Mouse (Mus musculus) heart, embryonic 15.5 days (tissue): Measurements from ENCODE around the gene Hypk. TPM values are rescaled to one million over a fixed set of nuclear protein-coding genes. Genes with fewer than 3 reads are reported as not detected.

ENCODE experiments used
- ATAC-seq: fragments of 200-750 bp; cut with Nextera tagmentation; replicated peaks from 2 replicates; pipeline ENCODE4 v1.8.0; 2017; ENCODE audit warnings: low read depth, moderate TSS enrichment; ENCODE audit not compliant: insufficient number of reproducible peaks, insufficient read depth, low FRiP score
- H3K27ac ChIP-seq: fragments of 300-500 bp; sonication (generic); 2 replicates; pipeline ENCODE4 v1.5.1; 2015; ENCODE audit warnings: mild to moderate bottlenecking, inconsistent platforms
- H3K27me3 ChIP-seq: fragments of 300-500 bp; sonication (generic); 2 replicates; pipeline ENCODE4 v1.6.1; 2015; ENCODE audit warnings: inconsistent platforms
- H3K36me3 ChIP-seq: fragments of 300-500 bp; sonication (generic); 2 replicates; pipeline ENCODE4 v1.6.1; 2015; ENCODE audit warnings: mild to moderate bottlenecking, inconsistent platforms
- H3K4me1 ChIP-seq: fragments of 300-500 bp; sonication (generic); replicated peaks from 2 replicates; pipeline ENCODE4 v1.6.1; 2015; ENCODE audit warnings: inconsistent platforms
- H3K4me2 ChIP-seq: fragments of 300-500 bp; sonication (generic); 2 replicates; pipeline ENCODE4 v1.6.1; 2015; ENCODE audit warnings: inconsistent platforms, mild to moderate bottlenecking, moderate library complexity
- H3K4me3 ChIP-seq: fragments of 300-500 bp; sonication (generic); 2 replicates; pipeline ENCODE4 v1.5.1; 2015; ENCODE audit warnings: mild to moderate bottlenecking, inconsistent platforms
- H3K9ac ChIP-seq: fragments of 300-500 bp; sonication (generic); 2 replicates; pipeline ENCODE4 v1.6.1; 2015; ENCODE audit warnings: mild to moderate bottlenecking, inconsistent platforms
- H3K9me3 ChIP-seq: fragments of 300-500 bp; sonication (generic); replicated peaks from 2 replicates; pipeline ENCODE4 v1.6.1; 2016; ENCODE audit warnings: inconsistent platforms
- WGBS: fragments of 180-500 bp; shearing (Covaris S2); methylation state at CpG from one replicate; pipeline ENCODE4 v1.1.7; 2015; ENCODE audit warnings: mixed read lengths; 5-methylcytosine and 5-hydroxymethylcytosine counted together
- polyA plus RNA-seq: library from polyadenylated mRNA; unstranded; fragments of >200 nt; fragmentation: Nextera tagmentation; extraction: Ambion mirVana; gene quantifications from 2 replicates; pipeline ENCODE4 v1.2.1, GENCODE M21; 2015

Gene Hypk
- polyA plus RNA-seq, 1 experiment from 2014 or later = 101 TPM

DNA sequence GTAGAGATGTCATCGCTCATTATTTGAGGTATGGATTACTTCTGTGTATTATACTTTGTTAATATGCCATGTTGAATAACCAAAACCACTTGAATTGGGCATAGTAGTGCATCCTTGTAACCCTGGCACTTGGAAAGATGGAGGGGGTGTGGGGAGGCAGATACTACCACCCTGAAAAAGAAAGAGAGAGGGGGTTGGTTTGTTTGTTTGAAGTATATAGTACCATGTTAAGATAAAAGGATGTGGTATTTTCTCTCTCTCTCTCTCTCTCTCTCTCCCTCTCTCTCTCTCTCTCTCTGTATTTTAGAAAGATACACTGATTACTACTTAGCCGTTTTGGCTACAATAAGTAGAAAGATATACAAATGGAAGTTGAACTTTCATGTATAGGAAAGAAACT is 27.2 kb upstream of the Hypk start:
- H3K9ac ChIP-seq = no peak overlapping the region
- no peaks in the 10 kb centered on the region for H3K4me1 ChIP-seq
- no peak overlapping the region for H3K4me3 ChIP-seq
- 91% methylated on average over 2 of the region's 2 CpGs for WGBS
- H3K27ac ChIP-seq = no peak overlapping the region
- H3K4me2 ChIP-seq = no peak overlapping the region
- no peak for ATAC-seq
- H3K9me3 ChIP-seq = no peaks in the 10 kb centered on the region
- peaks cover 89% of the 10 kb centered on the region for H3K36me3 ChIP-seq
- H3K27me3 ChIP-seq = no peaks in the 10 kb centered on the region

GRCm38 (mm10) chr2:121434854-121435253 is 18.2 kb upstream of the Hypk start:
- 92% methylated on average over 1 of the region's 1 CpGs for WGBS
- H3K4me2 ChIP-seq = no peak overlapping the region
- H3K4me3 ChIP-seq = no peak overlapping the region
- H3K9ac ChIP-seq = no peak overlapping the region
- H3K27me3 ChIP-seq = no peaks in the 10 kb centered on the region
- no peaks in the 10 kb centered on the region for H3K9me3 ChIP-seq
- no peak overlapping the region for H3K27ac ChIP-seq
- no peaks in the 10 kb centered on the region for H3K4me1 ChIP-seq
- H3K36me3 ChIP-seq = peaks cover 92% of the 10 kb centered on the region
- ATAC-seq = no peak

DNA sequence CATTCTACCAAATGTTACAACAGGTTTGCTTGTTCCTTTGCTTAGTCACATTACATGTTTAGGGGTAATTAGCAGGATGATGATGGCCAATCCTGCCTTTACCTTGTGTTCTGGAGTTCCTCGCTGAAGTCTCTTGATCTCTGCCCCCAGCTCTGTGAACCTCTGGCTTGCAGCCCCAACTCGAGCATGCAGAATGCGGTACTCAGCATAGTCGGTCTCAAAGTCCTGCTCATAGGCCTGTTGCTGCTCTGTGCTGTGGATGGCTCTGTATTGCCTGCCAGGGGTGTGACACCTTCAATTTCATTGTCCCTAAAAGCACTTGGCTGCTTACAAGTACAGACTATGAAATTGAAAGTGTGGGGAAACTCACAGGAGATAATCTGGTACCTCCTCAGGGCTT is 13.3 kb upstream of the Hypk start:
- no peak overlapping the region for H3K9ac ChIP-seq
- H3K4me1 ChIP-seq = peaks cover 16% of the 10 kb centered on the region
- H3K9me3 ChIP-seq = no peaks in the 10 kb centered on the region
- 0 out of 2 replicates have a peak, but pooled peaks cover 4% of the 10 kb centered on the region for H3K27me3 ChIP-seq
- no peak overlapping the region for H3K27ac ChIP-seq
- no peak for ATAC-seq
- H3K4me2 ChIP-seq = no peak overlapping the region
- H3K36me3 ChIP-seq = peaks cover 45% of the 10 kb centered on the region
- WGBS = 64% methylated on average over 4 of the region's 4 CpGs
- H3K4me3 ChIP-seq = no peak overlapping the region

DNA sequence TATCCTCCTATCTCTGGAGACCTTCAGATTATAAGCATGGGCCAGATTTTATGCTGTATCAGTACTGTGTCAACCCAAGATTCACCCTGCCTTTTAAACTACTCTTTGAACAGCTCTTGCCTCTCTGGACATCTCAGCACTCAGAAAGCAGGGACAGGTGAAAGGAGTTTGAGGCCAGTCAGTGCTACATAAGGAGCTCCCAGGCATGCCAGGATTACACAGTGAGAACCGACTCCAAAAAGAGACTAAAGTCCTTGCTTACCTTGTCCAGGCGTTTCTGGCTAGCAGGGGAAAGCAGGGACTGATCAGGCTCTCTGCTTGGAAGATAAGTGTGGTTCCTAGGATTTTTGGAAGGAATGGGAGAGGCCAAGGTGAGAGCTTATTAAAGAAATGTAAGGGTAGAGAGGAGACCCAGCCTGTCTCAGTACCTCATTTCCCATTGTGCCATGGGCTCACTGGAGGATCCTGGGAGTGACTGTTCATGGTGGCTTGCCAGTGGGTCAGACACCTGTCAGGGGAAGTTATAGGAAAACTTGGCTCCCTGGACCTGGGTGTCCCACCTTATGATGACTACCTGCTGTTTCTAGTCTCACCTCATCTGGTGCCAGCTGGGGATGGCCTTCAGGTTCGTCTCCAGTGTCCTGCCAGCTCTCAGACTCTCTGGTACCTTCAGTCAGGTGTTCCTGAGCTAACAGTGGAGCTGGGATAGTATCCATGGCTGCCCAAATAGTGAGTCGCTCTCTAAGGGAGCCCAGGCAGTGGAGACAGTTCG is 12.1 kb upstream of the Hypk start:
- no peak for ATAC-seq
- Histone ChIP-seq H3K9me3 (no peaks in the 10 kb centered on the region), H3K9ac (no peak overlapping the region), H3K27ac (no peak overlapping the region), H3K4me1 (peaks cover 16% of the 10 kb centered on the region), H3K4me3 (no peak overlapping the region), H3K36me3 (peaks cover 33% of the 10 kb centered on the region), H3K27me3 (0 out of 2 replicates have a peak, but pooled peaks cover 4% of the 10 kb centered on the region), H3K4me2 (0 out of 2 replicates have a peak overlapping the region, but pooled peaks have one; percentile 87)
- 50% methylated on average over 5 of the region's 5 CpGs for WGBS

GRCm38 (mm10) chr2:121441800-121442199 is 11.3 kb upstream of the Hypk start:
- Histone ChIP-seq H3K4me3 (peak overlapping the region; percentile 53), H3K4me2 (peak overlapping the region; percentile 87), H3K27me3 (0 out of 2 replicates have a peak, but pooled peaks cover 4% of the 10 kb centered on the region), H3K9me3 (no peaks in the 10 kb centered on the region), H3K27ac (no peak overlapping the region), H3K4me1 (peaks cover 16% of the 10 kb centered on the region), H3K9ac (peak overlapping the region; percentile 57), H3K36me3 (peaks cover 26% of the 10 kb centered on the region)
- no peak for ATAC-seq
- WGBS = 6% methylated on average over 11 of the region's 11 CpGs

DNA sequence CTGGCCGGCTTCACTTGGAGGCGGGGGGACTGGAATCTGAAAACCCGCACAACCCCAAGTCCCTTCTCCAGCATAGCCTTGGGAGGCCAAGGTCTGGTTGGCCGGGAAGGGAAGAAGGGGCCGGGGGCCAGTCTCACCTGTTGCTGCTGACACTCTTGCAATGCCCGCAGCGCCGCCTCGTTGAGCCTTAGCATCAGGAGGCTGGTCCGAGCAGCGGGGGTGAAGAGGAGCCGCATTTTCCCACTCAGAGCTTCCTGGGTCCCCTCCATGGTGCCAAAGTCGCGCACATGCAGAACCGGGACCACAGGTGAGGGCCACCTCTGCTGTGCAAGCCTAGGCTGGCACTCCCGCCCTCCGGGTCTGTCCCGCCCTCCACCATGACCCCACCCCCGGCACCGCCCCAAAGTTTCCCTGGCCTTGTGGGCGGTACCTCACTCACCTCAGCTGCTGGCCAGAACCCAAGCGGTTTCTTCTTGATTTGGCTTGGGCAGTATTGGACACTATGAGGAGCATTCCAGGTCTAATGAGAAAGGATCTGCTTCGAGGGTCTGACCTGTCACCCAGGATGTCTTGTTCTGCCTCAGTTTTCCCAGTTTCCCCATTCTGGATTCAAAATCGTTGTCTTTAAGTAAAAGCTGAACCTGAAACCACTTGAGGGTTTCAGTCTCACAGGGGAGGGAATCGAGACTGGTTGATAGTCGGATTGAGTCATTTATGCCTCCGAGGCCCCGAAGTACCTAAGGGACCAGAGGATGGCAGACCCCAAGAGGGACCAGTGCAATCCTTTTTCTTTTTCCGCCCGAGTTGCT is 10.6 kb upstream of the Hypk start:
- H3K4me3 ChIP-seq = peak overlapping the region; percentile 53
- peak; percentile 71 for ATAC-seq
- 2% methylated on average over 29 of the region's 30 CpGs for WGBS

DNA sequence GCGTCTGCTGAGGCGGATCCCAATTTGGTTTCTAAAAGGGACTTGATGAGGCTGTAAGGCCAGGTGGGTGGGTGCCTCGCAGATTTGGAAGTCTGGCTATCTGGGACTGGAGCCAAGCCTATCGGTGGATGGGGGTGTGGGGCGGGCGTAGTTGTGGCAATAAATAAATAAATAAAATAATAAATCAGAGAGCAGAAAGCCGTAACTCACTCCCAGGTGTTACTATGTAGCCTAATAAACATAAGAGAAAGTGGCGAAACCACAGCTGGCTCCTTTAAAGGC is 10.1 kb upstream of the Hypk start:
- peak overlapping the region; percentile 57 for H3K9ac ChIP-seq
- peaks cover 14% of the 10 kb centered on the region for H3K36me3 ChIP-seq
- whole genome bisulfite sequencing = 12% methylated on average over 8 of the region's 8 CpGs
- 0 out of 2 replicates have a peak, but pooled peaks cover 4% of the 10 kb centered on the region for H3K27me3 ChIP-seq
- peak overlapping the region; percentile 87 for H3K4me2 ChIP-seq
- peak overlapping the region; percentile 53 for H3K4me3 ChIP-seq
- ATAC-seq = no peak
- no peak overlapping the region for H3K27ac ChIP-seq
- H3K9me3 ChIP-seq = no peaks in the 10 kb centered on the region
- H3K4me1 ChIP-seq = peaks cover 20% of the 10 kb centered on the region

More for the DNA sequence above, 10.6 kb upstream of the Hypk start:
- peak overlapping the region; percentile 57 for H3K9ac ChIP-seq
- H3K4me2 ChIP-seq = peak overlapping the region; percentile 87
- H3K27ac ChIP-seq = no peak overlapping the region
- peaks cover 20% of the 10 kb centered on the region for H3K36me3 ChIP-seq
- H3K9me3 ChIP-seq = no peaks in the 10 kb centered on the region
- peaks cover 16% of the 10 kb centered on the region for H3K4me1 ChIP-seq
- 0 out of 2 replicates have a peak, but pooled peaks cover 4% of the 10 kb centered on the region for H3K27me3 ChIP-seq

DNA sequence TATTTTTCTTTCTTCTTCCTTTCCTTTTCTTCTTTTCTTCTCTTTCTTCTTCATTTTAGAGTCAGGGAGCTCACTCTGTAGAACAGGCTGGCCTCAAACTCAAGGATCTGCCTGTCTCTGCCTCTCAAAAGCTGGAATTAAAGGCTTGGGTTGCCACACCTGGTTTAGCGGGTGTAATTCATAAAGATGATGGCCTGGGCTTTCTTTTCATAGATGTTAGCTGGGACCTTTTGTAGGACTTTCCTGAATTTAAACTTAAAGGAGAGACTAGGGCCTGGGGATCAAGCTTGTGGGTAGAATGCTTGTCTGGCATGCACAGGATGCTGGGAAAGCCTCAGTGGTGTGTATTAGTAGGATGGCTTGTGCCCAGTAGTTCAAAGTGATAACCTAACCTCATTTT is 8.9 kb upstream of the Hypk start, which contains the start of gene Ell3:
TSS of gene Ell3 (minus strand) at position 101 of the 400 bp plus-strand sequence.
- Histone ChIP-seq H3K4me1 (peaks cover 21% of the 10 kb centered on the region), H3K4me3 (peak within 1 kb of the TSS; percentile 53)
- 88% methylated on average over 1 of the region's 1 CpGs for WGBS

DNA sequence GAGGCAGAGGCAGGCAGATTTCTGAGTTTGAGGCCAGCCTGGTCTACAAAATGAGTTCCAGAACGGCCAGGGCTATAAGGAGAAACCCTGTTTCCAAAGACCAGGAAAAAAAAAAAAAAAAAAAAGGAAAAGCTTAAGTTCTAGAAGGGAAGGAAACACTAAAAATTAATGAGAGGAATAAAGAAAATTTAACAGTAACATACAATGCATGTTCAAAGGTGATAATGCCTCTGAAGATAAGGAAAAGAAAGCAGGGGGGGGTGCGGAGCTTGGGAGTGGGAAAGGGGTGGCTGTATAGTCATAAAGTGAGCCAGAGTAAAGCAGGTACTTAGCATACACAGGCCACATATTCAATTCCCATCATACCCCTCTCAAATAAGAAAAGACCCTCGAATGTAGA is 8.0 kb upstream of the Hypk start:
- Histone ChIP-seq H3K4me1 (peaks cover 21% of the 10 kb centered on the region), H3K27ac (no peak overlapping the region), H3K9me3 (no peaks in the 10 kb centered on the region), H3K36me3 (no peaks in the 10 kb centered on the region), H3K9ac (no peak overlapping the region), H3K27me3 (0 out of 2 replicates have a peak, but pooled peaks cover 4% of the 10 kb centered on the region), H3K4me2 (no peak overlapping the region), H3K4me3 (no peak overlapping the region)
- 82% methylated on average over 3 of the region's 3 CpGs for WGBS
- no peak for ATAC-seq

More for the DNA sequence above, 8.9 kb upstream of the Hypk start, which contains the start of gene Ell3:
- no peak within 1 kb of the TSS for H3K27ac ChIP-seq
- peak within 1 kb of the TSS; percentile 87 for H3K4me2 ChIP-seq
- 0 out of 2 replicates have a peak, but pooled peaks cover 4% of the 10 kb centered on the region for H3K27me3 ChIP-seq
- peaks cover 4% of the 10 kb centered on the region for H3K36me3 ChIP-seq
- H3K9ac ChIP-seq = peak within 1 kb of the TSS; percentile 57; the same call in 1 of the 2 replicates
- H3K9me3 ChIP-seq = no peaks in the 10 kb centered on the region
- no peak for ATAC-seq

GRCm38 (mm10) chr2:121446506-121446905 is 6.6 kb upstream of the Hypk start:
- Histone ChIP-seq H3K4me3 (no peak overlapping the region), H3K4me2 (no peak overlapping the region), H3K36me3 (peaks cover under 1% of the 10 kb centered on the region), H3K27ac (no peak overlapping the region), H3K9me3 (no peaks in the 10 kb centered on the region), H3K4me1 (peaks cover 33% of the 10 kb centered on the region), H3K27me3 (0 out of 2 replicates have a peak, but pooled peaks cover under 1% of the 10 kb centered on the region), H3K9ac (no peak overlapping the region)
- 75% methylated on average over 4 of the region's 4 CpGs for WGBS
- ATAC-seq = no peak

GRCm38 (mm10) chr2:121447006-121447405 is 6.1 kb upstream of the Hypk start:
- Histone ChIP-seq H3K4me1 (peaks cover 30% of the 10 kb centered on the region), H3K27ac (no peak overlapping the region), H3K4me2 (no peak overlapping the region), H3K9me3 (no peaks in the 10 kb centered on the region), H3K27me3 (no peaks in the 10 kb centered on the region), H3K9ac (no peak overlapping the region), H3K4me3 (no peak overlapping the region), H3K36me3 (peaks cover 3% of the 10 kb centered on the region)
- 85% methylated on average over 3 of the region's 3 CpGs for WGBS
- no peak for ATAC-seq
